Mouse (Mus musculus) gastrocnemius, postnatal 4 days (tissue): ENCODE results near the gene Mvp. TPM values are rescaled to one million over a fixed set of nuclear protein-coding genes. Genes with fewer than 3 reads are reported as not detected.

Source experiments
- DNase-seq, 2 experiments: peaks; one replicate each; pipeline ENCODE4 v3.0.0; 2021 to 2022; ENCODE audit warnings: low spot score in 2 of 2, mixed read lengths in 2 of 2
- long read RNA-seq, 2 experiments: library from polyadenylated mRNA; stranded (forward); transcript quantifications; one replicate each; pipeline ENCODE4 v2.0.0; 2021
- total RNA-seq, 2 experiments: library from RNA; stranded (reverse); gene quantifications; 2 replicates each; pipeline ENCODE4 v1.2.3; 2021

Mvp gene
- total RNA-seq, result 10 to 100 TPM; 23.2 to 27.1 TPM
- long read RNA-seq, experiment 1, transcript Mvp-202 (15 exons, 2,837 nt), result major isoform, 23 of 31 reads
- long read RNA-seq, experiment 1, partial matches to known transcripts, result 6 of 31 reads
- long read RNA-seq, experiment 1, other reads (novel, unspliced or antisense), result 2 of 31 reads
- long read RNA-seq, experiment 2, transcript Mvp-202 (15 exons, 2,837 nt), result major isoform, 36 of 48 reads
- long read RNA-seq, experiment 2, partial matches to known transcripts, result 12 of 48 reads
- long read RNA-seq, experiment 2, other reads (novel, unspliced or antisense), result 0 of 48 reads

DNA sequence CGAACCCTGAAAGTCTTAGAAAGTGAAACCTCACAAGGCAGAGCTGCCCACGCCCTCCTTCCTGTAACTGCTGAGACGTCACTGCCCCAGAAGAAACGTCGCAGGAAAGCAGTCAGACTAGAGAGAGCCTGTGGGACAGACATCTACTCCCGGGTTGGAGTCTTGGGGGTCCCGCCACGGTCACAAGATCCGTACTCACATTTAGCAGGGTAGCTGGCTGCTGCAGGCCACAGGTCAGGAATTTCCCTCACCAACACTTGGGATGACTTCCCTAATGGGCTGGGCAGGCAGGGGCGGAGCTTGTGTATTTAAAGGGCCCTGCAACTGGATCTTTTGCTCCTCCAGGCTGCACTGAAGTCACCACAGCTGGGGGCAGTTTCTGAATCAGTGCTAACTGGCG lies at the start of gene Mvp:
Mvp (minus strand) TSS at position 302 of the 400 bp plus-strand sequence.
- peak in 1 of 2 experiments; percentile 54 for DNase-seq

DNA sequence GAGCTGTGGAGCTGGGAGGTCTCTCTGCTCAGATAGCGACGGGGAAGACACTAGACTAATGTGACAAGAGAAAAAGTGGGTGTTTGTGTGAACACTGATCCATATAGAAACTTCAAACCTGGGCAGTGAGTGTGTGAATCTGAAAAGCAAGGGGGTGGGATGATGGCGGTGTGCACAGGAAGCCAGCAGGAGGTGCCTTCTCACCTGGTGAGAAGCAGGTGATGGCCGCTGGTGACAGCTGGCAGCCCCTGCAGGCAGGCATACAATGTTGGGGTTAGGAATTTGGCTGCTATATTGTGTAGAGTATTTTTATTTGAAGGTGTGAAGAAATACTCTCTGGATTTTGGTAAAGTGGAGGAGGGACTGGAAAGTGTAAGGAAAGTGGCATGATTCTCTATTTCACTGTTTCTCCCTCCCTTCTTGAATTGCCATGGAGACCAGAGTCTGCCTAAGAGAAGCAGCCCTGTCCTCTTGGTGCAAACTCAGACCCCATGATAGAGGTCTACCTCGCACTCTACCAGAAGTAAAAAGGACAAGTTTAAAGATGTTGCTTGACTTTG lies 40.7 kb upstream of the Mvp start:
- no peak for DNase-seq

DNA sequence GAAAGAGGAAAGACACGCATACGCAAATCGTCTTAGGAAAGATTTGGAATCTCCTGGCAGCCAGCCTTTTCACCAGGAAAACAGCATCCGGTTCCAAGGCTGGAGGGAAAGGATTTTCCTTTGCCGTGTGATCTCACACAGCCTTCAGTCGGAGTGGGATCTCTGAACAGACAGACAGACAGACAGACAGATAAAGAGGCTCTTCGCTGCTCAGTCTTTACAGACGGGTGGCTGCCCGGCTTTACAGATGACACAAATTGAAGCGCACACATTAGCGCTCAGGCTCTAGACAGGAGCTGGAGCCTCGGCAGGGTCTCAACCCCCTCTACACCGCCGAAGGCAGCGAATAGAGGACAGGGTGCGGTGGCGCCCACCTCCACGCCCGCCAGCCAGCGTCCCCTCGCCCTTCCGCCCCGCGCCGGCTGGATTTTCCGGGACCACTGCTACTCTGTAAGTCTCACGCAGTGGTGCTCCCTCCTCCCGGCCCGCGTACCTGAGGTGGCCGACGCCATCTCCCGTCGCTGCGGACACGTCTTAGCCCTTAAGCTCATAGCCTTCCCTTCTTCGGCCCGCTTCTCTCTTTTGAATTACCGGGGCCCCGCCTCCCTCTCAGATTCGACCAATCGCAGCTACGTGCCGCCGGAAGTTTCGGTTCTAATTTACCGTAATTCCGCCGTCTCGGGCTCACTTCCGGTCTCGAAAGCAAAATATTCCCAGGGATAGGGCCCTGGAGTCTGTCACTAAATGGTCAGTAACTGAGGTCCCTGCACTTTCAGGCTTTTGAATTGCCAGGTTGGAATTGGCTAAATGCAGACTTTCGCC lies 27.6 kb upstream of the Mvp start, which contains the start of gene Kif22:
Kif22 (minus strand) TSS at position 621 of the 822 bp plus-strand sequence.
- DNase-seq, result peak; percentile 77 to 89

DNA sequence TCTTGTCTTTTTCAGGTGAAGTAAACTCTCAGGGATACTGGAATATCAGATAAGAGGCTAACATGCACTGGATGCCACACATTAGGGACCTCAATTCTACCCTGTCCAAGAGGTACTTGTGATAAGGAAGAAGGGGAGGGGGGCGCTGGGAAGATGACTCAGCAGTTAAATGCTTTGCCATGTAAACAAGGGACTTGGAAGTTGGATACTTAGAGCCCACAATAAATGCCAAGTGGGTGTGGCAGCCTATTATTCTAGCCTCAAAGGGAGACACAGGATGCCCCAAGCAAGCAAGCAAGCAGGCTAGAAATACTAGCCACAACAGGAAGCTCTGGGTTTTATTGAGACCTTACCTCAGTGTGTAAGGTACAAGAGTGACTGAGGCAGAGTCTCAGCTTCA lies 16.8 kb upstream of the Mvp start:
- no peak for DNase-seq

DNA sequence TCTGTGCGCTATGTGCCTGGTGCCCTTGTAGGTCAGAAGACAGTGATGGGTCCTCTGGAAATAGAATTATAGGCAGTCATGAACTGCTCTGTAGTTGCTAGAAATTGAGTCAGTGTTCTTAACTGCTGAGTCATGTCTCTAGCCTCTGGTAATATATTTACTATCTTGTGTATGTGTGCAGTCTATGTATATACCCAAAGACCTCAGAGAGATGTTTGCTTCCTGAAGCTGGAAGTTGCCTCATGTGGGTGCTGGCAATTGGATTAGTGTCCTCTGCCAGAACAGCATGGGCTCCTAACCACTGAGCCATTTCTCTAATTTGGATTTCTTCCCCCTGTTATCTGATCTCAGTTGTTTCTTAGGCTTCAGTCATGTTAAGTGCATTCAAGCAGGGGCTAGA lies 15.8 kb upstream of the Mvp start:
- DNase-seq, result no peak

DNA sequence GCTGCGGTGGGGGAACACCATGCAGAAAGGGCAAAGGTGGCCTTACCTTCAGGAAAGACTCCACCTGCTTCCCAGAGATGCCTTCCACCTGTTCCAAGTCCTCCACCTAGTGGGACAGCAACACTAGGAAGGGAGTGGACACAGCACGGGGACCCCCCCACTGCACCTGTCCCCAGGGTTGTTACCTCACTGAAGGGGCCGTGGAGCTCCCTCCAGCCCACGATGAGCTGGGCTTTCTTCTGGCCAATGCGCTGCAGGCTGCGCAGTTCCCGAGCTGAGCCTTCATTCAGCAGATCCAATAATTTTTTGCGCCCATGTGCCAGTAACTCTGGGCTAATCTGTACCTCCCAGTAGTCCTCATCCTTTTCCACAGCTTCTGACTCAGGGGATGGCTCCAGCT lies 13.5 kb upstream of the Mvp start:
- no peak for DNase-seq

DNA sequence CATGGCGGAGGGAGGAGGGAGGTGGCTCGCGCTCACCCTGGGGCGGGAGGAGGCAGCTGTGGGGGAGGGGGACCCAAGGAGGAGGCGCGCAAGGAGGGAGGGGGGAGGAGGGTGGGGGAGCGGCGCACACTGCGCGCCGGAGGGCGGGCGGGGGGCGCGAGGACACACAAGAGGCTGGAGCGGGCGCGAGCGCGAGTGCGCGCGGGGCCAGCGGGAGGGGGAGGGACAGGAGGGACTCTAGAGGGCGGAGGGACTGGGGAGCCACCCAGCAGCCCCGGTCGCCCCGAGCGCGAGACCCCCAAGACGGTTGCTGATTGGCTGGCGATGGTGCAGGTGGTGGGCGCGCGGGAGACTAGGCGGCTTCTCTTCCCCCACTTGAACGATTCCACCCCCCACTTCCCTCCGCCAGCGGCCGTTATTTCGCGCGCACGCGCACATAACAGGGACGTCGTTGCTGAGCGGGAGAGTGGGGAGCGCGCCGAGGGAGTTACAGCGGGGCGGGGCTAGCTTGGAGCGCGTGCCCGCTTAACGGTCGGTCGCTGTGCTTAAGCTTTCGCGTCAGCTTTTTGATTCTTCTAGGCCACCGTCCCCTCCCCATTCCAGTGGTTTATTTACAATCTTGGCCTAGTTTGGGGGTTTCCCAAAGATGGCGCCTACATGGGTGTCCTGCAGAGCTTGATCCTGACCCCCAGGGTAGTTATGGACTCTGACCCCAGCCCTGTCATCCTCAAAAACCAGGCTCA lies 12.7 kb upstream of the Mvp start, which contains the start of gene Maz:
Maz (minus strand) TSS at position 54 of the 743 bp plus-strand sequence.
- DNase-seq, result peak; percentile 99 to 100

DNA sequence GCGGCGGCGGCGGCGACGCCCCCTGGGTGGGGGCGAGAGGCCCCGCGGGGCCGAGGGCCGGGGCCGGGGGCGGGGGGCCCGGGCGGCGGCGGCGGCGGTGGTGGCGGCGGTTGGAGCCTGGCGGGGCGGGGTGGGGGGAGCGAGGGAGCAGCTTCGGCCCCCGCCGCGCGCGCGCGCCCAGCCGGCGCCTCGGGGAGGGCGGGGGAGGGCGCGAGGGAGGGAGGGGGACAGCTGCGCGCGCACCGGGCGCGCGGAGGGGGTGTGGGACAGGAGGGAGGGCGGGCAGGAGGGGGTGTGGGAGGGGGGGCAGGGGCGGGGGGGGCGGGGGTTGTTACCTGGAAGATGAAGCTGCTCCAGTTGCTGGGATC lies 12.2 kb upstream of the Mvp start:
- DNase-seq, result peak; percentile 87

DNA sequence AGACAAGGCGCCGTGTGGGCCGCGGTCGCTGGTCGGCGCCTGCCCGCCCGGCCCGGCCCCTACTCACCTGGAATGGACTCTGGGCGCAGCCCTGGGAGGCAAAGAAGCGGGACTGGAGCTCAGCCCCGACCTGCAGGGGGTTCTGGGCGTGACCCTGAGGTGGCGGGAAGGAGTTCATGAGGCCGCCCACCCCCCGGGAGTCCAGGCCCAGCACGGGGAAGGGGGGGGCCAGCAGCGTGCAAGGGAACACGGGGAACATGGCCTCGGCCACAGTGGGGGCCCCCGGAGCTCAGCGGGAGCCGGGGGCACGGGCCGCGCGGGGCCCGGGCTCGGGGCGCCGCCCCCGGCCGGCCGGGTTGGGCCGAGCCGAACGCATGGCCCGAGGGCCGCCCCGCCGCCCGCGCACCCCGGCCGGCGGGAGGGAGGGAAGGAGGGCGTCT lies 11.8 kb upstream of the Mvp start:
- DNase-seq, result peak; percentile 64 to 74

DNA sequence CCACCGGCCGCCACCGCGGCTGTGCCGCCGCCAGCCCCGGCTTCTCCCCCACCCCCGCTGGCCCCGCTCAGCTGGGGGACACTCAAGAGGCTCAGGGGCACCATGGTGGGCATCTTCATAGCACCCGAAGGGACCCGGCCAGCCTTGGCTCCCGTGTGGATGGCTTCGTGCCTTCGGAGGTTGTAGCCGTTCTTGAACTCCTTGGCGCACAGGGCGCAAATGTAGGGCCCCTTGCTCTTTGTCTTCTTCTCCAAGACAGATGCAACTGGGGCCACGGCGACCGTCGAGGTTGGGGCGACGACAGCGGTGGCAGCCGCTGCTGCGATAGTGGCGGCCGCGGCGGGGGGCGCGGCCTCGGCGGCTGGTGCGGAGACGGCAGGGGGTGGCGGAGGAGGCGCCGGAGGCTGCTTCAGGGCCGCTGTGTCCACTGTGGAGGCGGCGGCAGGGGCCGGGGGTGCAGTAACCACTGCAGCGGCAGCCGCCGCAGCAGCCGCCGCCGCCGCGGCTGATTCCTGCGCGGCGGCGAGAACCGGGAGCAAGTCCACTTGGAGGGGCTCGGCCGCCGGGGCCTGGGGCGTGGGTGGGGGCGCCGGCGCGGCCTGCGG lies 11.2 kb upstream of the Mvp start:
- peak; percentile 40 to 66 for DNase-seq

DNA sequence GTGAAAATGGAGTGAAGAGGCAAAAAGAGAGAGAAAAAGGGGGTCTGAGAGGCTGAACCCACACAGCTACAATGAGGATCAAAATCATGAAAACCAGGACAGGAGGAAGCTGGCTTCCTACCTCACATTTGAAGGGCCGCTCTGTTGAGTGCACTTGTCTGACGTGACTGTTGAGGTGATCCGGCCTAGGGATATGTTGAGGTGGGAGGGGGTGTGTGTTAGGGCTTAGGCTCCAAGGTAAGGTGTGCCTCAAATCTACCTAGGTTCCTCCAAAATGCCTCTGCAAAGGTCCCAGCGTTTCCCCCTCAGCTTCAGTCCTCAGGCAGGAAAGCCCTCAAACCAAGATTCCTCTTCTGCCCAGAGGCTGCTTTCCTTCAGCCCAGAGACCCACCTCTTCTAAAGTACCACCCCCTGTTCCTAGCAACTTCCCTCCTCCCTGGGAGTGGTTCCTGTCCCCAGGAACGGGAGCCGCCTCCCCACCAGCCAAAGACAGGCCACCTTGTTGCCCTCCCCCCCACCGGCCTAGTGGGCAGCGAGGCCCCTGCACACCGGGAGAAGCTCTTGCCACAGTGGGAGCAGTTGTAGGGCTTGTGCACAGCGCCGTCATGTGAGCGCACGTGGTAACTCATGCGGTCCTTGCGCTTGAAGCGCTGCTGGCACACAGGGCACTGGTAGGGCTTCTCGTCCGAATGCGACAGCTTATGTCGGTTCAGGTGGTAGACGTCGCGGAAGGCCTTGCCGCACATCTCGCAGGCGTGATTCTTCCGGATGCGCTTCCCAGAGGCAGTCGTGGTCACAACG lies 10.5 kb upstream of the Mvp start:
- DNase-seq, result peak; percentile 36 to 80

DNA sequence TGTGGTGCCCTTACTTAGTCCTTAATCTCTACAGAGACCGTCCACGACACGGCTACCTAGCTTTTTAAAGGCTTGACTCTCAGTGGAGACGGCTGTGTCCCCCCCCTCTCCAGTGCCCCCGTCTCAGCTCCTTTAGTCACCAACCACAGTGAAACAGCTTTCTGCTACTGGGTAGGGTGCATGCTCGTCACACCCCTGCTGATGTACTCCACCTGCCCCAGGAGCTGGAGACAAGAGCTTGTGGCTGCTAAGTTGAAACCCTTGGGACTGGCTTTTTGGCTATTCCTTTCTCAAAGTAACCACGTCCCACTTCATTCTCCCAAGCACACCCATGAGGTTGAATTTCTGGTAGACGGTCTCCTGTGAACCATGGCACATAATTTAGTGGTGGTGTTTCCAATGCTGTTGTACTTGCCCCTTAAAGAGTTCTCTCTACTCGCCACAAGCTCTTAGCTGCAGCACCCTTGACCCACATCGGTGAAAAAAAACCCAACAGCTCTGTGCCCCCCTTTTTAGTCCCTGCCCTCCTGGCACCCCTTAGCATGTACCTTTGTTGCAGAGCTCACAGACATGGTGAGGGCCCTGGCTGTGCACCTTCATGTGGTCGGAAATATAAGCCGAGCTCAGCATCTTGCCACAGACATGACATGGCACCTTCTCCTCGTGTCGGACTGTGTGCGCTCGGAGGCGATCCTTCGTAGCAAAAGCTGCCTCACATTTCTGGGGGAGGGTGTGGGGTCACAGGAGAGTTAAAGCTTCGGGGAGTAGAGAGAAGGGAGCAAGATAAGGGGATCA lies 9.7 kb upstream of the Mvp start:
- DNase-seq, result no peak

DNA sequence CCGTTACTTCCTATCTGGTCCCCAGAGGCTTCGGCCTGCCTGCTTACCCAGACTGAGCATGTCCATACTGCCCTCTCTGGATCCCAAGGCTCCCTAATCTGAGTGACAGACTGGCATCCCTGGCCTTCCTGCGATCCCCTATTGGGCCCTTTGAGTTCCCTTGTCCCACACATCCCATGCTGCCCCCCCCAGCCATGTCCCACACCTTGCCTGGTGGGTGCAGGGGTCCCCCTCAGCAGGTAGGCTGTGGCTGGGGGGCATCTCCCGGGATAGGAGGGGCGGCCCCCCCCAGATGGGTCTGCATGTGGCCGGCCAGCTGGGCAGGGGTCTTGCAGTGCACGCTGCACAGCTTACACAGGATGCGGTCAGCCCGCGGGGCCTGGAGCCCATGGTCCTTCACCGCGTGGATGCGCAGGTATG lies 8.9 kb upstream of the Mvp start:
- no peak for DNase-seq

DNA sequence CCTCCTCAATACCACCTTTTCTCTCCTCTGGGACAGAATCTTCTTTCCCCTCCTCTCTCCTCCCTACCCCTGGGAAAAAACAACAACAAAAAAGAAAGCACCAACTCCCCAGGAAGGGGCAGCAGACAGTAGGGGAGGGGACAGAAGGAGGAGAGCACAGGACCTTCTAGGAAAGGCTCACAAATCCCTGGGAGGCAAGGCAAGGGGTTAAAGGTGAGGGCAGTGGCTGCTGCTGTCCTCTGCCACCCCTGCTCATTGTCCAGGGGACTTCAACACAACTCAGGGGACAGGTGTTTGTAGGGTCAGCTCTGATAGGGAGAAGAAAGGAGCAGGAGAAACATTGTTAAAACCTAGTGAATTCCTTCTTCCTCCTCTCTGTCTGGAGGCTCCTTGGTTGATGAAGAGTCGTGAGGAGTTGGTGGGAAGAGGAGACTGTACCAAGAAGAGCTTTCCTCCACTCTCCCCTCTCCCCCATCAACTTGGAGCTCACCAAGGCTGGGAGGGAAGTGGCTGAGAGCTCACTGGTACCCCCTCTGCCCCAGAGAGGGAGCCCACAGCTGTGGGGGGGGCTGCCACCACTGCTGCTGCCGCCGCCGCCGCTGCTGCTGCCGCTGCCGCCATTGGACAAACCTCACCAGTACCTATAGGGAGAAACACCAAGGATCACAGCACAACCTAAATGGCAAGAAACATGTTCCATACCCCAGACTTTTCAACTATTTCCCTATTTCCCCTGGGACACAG lies 8.3 kb upstream of the Mvp start:
- no peak for DNase-seq

DNA sequence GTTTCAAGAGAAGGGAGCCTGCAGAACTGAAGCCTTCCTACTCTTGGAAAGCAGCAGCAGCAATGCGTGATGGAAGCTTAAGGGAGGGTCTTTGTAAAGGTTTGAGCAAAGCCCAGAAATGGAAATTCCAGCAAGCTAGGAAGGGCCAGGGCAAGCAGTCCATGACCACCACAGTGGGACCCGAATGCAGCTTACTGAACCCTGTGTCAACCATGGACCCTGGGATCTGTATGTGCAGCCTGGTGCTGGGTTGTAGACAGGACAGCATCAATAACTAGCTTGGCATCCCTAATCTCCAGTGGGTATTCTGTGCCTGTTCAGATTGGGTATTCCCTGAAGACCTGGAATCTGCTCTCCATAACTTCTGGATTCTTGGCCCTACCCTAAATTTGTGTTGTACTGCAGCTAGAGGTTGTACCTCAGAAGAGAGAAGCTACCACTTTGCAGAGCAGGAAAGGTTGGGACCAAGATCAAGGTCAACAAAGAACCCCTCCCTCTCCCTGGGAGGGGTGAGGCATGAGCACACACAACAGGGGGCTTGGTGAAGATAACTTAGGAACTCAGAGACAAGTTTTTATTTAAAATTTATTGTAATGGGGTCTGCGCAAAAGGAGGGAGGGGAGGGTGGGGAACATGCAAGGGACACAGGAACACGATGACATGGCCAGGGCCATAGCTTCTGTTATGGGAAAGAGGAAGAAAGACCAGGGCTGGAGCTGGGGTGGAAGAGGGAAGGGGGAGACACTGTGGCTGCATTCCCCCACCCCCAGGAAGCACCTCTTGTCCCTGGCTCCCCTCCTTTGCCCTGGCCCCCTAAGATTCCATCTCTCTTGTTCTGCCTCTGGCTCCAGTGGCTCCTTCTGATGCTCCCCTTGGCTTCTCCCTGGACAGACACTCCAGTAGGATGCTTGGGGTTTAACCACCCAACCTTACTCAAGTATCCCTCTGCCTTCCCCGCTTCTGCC lies 7.4 kb upstream of the Mvp start:
- no peak for DNase-seq

DNA sequence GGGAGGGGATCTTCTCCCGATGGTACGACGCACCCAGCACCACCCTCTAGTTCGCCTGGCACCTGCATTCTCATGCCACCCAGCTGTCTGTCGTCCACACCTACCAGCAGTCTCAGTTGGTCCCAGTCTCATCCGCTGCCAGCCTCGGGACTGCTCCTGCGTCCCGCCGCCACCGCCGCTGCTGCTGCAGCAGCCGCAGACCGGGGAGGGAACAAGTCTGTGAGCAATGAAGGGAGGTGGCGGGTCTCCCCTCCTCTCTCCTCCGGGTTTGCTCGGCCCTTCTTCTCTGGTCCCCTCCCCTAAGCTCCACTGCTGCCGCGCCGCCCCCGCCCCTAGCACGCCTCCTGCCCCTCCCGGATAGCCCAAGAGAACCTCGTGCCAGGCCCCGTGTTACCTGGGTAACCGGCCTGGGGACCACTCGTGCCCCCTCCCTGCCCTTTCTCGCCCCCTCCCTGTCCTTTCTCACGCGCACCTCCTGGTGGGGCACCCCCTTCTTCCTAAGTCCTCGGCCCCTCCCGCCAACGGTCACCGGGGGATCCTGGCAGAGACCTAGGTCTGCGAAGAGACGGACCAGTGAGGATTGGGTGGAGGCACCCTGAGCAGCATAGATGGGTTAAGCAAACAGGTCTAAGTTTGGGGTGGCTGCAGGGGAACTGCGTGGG lies 6.6 kb upstream of the Mvp start, which contains the start of the genes Gm42742 and Prrt2:
Gm42742 (minus strand) TSS at position 197 of the 662 bp plus-strand sequence.
Prrt2 (minus strand) TSS at position 311 of the 662 bp plus-strand sequence.
- DNase-seq, result peak; percentile 46 to 63

DNA sequence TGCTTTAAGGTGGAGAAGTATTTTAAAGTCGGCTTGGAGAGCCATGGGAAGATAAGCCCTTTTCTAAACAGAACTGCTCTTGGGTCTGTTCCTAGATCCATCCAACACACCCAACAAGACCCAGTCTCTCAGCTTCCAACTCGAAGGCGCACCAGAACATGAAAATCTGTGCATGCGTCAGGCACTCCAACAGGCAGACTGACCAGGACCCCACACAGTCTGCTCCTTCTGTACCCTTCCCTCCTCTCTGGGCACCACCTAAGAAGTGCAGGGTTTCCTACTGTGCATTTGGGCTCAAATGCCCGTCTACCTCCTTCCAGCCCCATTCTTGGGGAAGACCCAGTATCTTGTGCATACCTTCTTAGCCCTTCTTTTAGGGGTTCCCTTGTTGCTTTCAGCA lies 6.1 kb upstream of the Mvp start:
- no peak for DNase-seq
